8 mouse cellular contexts compared by ENCODE assay signal in the genomic region with DNA sequence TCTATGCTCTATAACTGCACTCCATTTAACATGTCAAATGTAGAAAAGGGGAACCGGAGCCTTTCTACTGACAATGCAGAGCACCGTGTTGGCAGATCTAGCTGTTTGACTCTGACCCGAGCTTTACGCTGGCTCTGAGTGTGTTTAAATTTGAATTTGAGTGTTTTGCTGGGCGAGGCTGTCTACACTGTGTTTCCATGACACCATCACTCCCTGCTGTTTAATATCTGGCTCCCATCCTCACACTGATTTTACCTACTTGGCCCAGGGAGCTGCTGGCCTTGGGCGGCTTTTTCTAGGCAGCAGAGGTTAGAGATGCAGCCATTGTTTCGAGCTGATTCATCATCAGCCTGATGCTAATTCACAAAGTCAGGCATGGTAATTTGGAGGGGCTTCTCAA.
DNase-seq lines count a peak whose midpoint lies in the region; ATAC-seq and TF ChIP-seq lines count a peak whose summit lies in the region.

No protein-coding gene starts in this region.

- no peak overlapping the region for H3K4me3 ChIP-seq in forebrain, embryonic 10.5 days
- no peak overlapping the region for H3K4me3 ChIP-seq in forebrain, embryonic 11.5 days (ENCODE audit: low read depth, low read length)
- no peak overlapping the region for H3K4me3 ChIP-seq in embryonic facial prominence, embryonic 14.5 days (ENCODE audit: low read depth, low read length)
- H3K4me3 ChIP-seq in kidney, adult 2 months (ENCODE audit: insufficient read depth, low read depth, low read length) = no peak overlapping the region

- H3K36me3 ChIP-seq in forebrain, embryonic 10.5 days (replicated peaks) = no peaks in the 10 kb centered on the region
- no peaks in the 10 kb centered on the region; the same call in 1 of the 2 replicates for H3K36me3 ChIP-seq in forebrain, embryonic 11.5 days (ENCODE audit: control insufficient read depth, insufficient read depth, low read length)
- H3K36me3 ChIP-seq in embryonic facial prominence, embryonic 14.5 days (ENCODE audit: control insufficient read depth, insufficient read depth, low read length) = no peaks in the 10 kb centered on the region
- H3K36me3 ChIP-seq in kidney, adult 2 months (ENCODE audit: control insufficient read depth, insufficient read depth, low read length) = no peaks in the 10 kb centered on the region

- DNase-seq in forebrain, embryonic 10.5 days (ENCODE audit: extremely low spot score, low spot score) = no peak
- no peak for DNase-seq in forebrain, embryonic 11.5 days (ENCODE audit: low spot score)
- peak; percentile 19 for DNase-seq in MN1 (ENCODE audit: low spot score)
- DNase-seq in embryonic facial prominence, embryonic 14.5 days (ENCODE audit: low spot score) = peak; percentile 77
- no peak for DNase-seq in kidney, adult 2 months
- no peak for DNase-seq in ovary, adult 18-20 months (ENCODE audit: low spot score)
- DNase-seq in right cerebral cortex, postnatal 25 days = no peak

- peaks cover 34% of the 10 kb centered on the region for H3K4me1 ChIP-seq in forebrain, embryonic 10.5 days
- H3K4me1 ChIP-seq in forebrain, embryonic 11.5 days (replicated peaks; ENCODE audit: control insufficient read depth, insufficient read depth, low read length) = peaks cover 11% of the 10 kb centered on the region; the same call in 1 of the 2 replicates
- H3K4me1 ChIP-seq in embryonic facial prominence, embryonic 14.5 days (ENCODE audit: control insufficient read depth, insufficient read depth, low read length) = peaks cover 16% of the 10 kb centered on the region
- H3K4me1 ChIP-seq in kidney, adult 2 months (ENCODE audit: control insufficient read depth, insufficient read depth, low read length) = peaks cover 3% of the 10 kb centered on the region; the same call in 1 of the 2 replicates

- TF ChIP-seq CTCF in kidney, adult 2 months (conservative IDR thresholded peaks at IDR 0.05; ENCODE audit: insufficient read depth, insufficient read length, low read depth, low read length) = no peak

- H3K4me2 ChIP-seq in forebrain, embryonic 11.5 days (ENCODE audit: low read depth, low read length, severe bottlenecking) = no peak overlapping the region
- H3K4me2 ChIP-seq in embryonic facial prominence, embryonic 14.5 days (ENCODE audit: low read depth, low read length) = no peak overlapping the region

- no peaks in the 10 kb centered on the region for H3K27me3 ChIP-seq in forebrain, embryonic 10.5 days (ENCODE audit: poor library complexity, severe bottlenecking)
- no peaks in the 10 kb centered on the region for H3K27me3 ChIP-seq in forebrain, embryonic 11.5 days (ENCODE audit: control insufficient read depth, insufficient read depth, low read length)
- no peaks in the 10 kb centered on the region for H3K27me3 ChIP-seq in embryonic facial prominence, embryonic 14.5 days (replicated peaks; ENCODE audit: control insufficient read depth, insufficient read depth, low read length)
- H3K27me3 ChIP-seq in kidney, adult 2 months (replicated peaks; ENCODE audit: control insufficient read depth, insufficient read depth, low read length) = no peaks in the 10 kb centered on the region

- no peaks in the 10 kb centered on the region for H3K9me3 ChIP-seq in forebrain, embryonic 10.5 days
- H3K9me3 ChIP-seq in forebrain, embryonic 11.5 days (ENCODE audit: control insufficient read depth, low read length) = no peaks in the 10 kb centered on the region
- no peaks in the 10 kb centered on the region for H3K9me3 ChIP-seq in embryonic facial prominence, embryonic 14.5 days (ENCODE audit: control insufficient read depth, low read length)

- WGBS in forebrain, embryonic 10.5 days = 79% methylated on average over 7 of the region's 7 CpGs
- 69% methylated on average over 7 of the region's 7 CpGs for WGBS in forebrain, embryonic 11.5 days
- 43% methylated on average over 7 of the region's 7 CpGs for WGBS in embryonic facial prominence, embryonic 14.5 days
- WGBS in kidney, adult 2 months = 83% methylated on average over 7 of the region's 7 CpGs

- ATAC-seq in forebrain, embryonic 11.5 days (replicated peaks; ENCODE audit: low FRiP score) = no peak
- ATAC-seq in embryonic facial prominence, embryonic 14.5 days (ENCODE audit: low read depth) = peak; percentile 43; the same call in 1 of the 2 replicates
- ATAC-seq in megakaryocyte progenitor cell, adult 5-6 weeks (replicated peaks; ENCODE audit: poor library complexity) = peak; percentile 30; the same call in 1 of the 2 replicates

- H3K9ac ChIP-seq in forebrain, embryonic 11.5 days (ENCODE audit: low read length) = no peak overlapping the region
- no peak overlapping the region for H3K9ac ChIP-seq in embryonic facial prominence, embryonic 14.5 days (ENCODE audit: low read depth, low read length)

- 0 out of 2 replicates have a peak overlapping the region, but pooled peaks have one; percentile 8 for H3K27ac ChIP-seq in forebrain, embryonic 10.5 days
- no peak overlapping the region for H3K27ac ChIP-seq in forebrain, embryonic 11.5 days (ENCODE audit: low read depth, low read length)
- no peak overlapping the region; the same call in 1 of the 2 replicates for H3K27ac ChIP-seq in embryonic facial prominence, embryonic 14.5 days (replicated peaks; ENCODE audit: low read depth, low read length)
- H3K27ac ChIP-seq in kidney, adult 2 months (ENCODE audit: insufficient read depth, low read depth, low read length) = no peak overlapping the region

- TF ChIP-seq POLR2A in kidney, adult 2 months (IDR thresholded peaks at IDR 0.05; ENCODE audit: low read depth, low read length) = no peak

Comparison
In these comparisons a context has a peak if more than half of its experiments do, and no peak if none do; other contexts are left out.
1. DNase-seq: peak in MN1 (single experiment) and embryonic facial prominence, embryonic 14.5 days (single experiment); none in forebrain, embryonic 10.5 days (single experiment), forebrain, embryonic 11.5 days (single experiment), kidney, adult 2 months (single experiment), ovary, adult 18-20 months (single experiment) and right cerebral cortex, postnatal 25 days (single experiment).